Mouse (Mus musculus): Measurements from ENCODE around the gene Lrrc4c.

Lrrc4c gene

GRCm38 (mm10) chr2:97234074-97234473 lies 916.1 kb downstream of the Lrrc4c start:
- DNase-seq (ENCODE audit: low read depth, low spot score), result no peak

DNA sequence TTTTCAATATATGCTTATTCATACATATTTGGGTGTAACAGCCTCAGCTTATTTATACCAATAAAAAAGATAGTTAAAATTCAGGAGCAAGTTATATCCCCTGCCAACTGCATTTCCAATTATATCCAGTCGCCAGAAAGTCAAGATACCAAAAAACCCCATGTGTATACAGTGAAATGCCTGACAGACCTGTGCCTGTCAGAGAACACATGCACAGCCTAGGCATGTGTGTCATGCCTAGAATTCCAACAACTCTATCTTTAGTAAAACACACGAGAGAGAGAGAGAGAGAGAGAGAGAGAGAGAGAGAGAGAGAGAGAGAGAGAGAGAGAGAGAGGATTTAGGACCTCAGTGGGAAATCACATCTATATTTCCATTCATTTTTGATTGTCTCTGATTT lies 956.7 kb downstream of the Lrrc4c start:
- DNase-seq (ENCODE audit: low read depth, low spot score), result no peak

DNA sequence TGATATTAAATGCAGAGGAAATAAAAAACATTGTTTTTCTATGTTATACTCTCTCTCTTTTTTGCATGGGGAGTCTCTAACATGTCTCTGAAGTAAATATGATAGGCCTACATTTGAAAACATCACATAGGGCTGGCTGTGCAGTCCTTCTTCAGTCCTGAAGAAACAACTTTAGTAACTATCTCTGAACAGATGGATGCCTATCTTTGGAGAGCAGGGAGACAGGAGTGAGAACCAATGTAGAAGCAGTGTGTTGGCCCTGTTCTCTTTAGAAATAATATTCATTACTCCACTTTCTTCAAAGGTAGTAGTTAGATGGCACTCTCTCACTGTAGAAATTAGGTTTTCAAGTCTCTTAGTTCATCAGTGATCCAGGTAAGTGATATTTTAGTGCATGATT lies 967.0 kb downstream of the Lrrc4c start:
- DNase-seq (ENCODE audit: low read depth, low spot score), result no peak

DNA sequence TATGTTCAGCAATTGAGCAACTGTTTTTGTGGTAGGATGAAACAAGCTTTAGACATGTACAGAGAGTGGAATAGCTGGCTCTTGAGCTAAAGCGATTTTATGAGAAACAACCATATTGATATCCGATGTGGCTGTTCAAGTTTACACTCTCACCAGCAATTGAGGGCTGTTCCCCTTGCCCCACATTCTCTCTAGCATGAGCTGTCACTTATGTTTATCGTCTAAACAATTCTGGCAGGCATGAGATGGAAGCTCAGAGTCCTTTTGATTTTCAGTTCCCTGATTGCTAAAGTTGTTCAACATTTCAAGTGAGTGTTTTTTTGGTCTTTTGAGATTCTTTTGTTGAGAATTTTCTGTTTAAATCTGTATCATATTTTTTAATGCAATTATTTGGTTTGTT lies 976.2 kb downstream of the Lrrc4c start:
- no peak for DNase-seq (ENCODE audit: low read depth, low spot score)

GRCm38 (mm10) chr2:97299704-97300103 lies 981.7 kb downstream of the Lrrc4c start:
- DNase-seq (ENCODE audit: low read depth, low spot score), result no peak

- DNase-seq (ENCODE audit: low read depth, low spot score), result no peak
These were observed 1000.0 kb downstream of the Lrrc4c start for GRCm38 (mm10) chr2:97318008-97318407.

- no peak for DNase-seq (ENCODE audit: low read depth, low spot score)
These were observed 1000.6 kb downstream of the Lrrc4c start for GRCm38 (mm10) chr2:97318536-97318935.

GRCm38 (mm10) chr2:97332084-97332682 lies 1014.2 kb downstream of the Lrrc4c start:
- DNase-seq (ENCODE audit: low read depth, low spot score), result no peak

- DNase-seq (ENCODE audit: low read depth, low spot score), result no peak
These were observed 1021.7 kb downstream of the Lrrc4c start for GRCm38 (mm10) chr2:97339627-97340026.

DNA sequence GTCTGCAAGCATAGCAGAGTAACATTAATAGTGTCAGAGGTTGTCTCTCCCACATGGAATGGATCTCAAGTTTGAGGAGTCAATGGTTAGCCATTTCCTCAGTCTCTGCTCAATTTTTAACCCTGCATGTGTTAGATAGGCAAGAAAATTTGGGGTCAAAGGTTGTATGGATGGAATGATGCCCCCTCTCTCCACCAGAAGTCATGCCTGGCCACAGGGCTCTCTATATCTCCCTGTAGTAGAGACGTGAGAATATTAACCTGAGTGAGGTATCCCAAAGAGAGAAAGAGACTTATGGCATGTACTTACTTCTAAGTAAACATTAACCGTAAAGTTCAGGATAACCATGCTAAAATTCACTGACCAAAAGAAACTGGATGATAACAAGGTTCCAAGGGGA lies 1043.3 kb downstream of the Lrrc4c start:
- DNase-seq (ENCODE audit: low read depth, low spot score), result no peak

- DNase-seq (ENCODE audit: low read depth, low spot score), result no peak
These were observed 1052.0 kb downstream of the Lrrc4c start for GRCm38 (mm10) chr2:97369978-97370377.

DNA sequence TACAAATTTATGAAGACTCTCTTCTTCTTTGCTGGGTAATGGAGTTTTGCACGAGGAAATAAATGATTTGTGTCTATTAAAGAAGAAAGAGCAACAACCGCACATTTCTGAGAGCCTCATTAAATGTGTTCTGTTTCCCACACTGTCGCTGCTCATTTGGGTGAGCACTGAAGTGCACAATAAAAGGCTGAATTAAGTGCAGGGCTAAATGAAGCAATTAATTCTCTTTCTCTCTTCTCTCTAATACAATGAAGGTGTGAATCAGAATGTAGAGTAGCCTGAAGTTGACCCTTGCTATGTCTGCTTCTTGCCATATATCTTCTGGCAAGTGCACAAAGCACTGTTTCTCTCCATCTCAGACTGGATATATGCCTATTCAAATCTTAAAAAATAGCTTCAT lies 1073.5 kb downstream of the Lrrc4c start:
- DNase-seq (ENCODE audit: low read depth, low spot score), result no peak

- no peak for DNase-seq (ENCODE audit: low read depth, low spot score)
These were observed 1073.9 kb downstream of the Lrrc4c start for GRCm38 (mm10) chr2:97391876-97392275.

DNA sequence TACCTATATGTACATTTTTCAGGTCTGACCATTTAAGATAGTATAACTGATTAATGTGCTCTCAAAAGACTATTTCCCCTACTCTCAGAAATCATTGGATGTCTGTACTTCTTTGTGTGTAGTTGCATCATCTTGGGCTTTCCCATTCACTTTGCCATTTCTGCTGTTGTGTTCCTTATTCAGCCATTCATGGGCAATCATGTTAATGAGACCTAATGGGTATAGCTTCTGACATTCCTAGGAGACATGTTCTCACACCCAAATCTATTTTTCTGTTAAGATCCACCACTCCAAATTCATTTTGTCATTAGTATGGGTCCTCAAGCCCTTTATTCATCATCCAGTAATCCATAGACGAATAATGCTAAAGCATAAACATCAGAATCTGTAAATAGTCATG lies 1095.1 kb downstream of the Lrrc4c start:
- no peak for DNase-seq (ENCODE audit: low read depth, low spot score)

- DNase-seq (ENCODE audit: low read depth, low spot score), result no peak
These were observed 1096.7 kb downstream of the Lrrc4c start for GRCm38 (mm10) chr2:97414416-97415362.

DNA sequence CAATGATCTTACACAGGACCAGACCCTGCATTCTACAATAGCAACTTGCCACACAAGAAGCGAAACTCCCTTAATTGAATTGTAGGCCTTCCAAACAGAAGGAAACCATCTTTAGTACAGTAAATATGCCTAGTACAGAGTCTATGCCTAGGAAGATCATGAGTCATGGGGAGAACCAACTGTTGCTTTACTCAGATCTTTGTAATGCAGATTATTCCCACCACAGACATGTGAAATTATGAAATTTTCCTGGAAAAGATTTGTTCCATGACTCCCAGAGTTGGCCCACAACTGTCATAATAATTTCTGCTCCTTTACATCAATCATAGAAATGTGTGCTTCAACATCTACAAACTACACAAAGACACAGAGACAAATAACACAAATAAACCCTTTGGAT lies 1116.2 kb downstream of the Lrrc4c start:
- no peak for DNase-seq (ENCODE audit: low read depth, low spot score)

DNA sequence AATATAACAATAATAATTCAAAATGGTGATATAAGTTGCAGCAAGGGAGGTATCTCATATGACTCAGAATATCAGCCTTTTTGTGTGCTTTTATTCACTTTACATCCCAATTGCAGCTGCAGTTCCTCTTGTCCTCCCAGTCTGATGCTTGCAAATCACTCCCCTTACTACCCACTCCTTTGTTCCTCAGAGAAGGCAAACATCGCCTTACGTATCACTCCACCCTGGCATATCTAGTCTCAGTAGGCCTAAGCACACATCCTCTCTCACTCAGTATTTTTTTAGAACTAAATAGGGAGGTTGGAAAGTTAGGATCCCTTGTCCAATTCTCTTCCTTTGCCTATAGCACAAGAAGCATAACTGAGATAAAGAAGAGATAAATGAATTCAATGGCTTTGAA lies 1117.6 kb downstream of the Lrrc4c start:
- no peak for DNase-seq (ENCODE audit: low read depth, low spot score)

DNA sequence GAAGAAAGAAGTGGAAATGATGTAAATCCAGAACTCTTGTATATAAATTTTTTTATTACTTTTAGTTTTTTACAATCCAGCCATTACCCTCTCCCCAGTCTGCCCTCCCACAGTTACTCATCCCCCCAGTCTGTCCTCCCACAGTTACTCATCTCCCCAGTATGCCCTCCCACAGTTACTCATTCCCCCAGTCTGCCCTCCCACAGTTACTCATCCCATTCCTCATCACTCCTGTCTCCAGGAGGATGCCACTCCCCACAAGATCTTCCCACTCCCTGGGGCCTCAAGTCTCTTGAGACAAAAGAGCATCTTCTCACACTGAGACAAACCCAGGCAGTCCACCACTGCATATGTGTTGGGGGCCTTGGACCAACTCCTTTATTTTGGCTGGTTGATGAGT lies 1119.8 kb downstream of the Lrrc4c start:
- DNase-seq (ENCODE audit: low read depth, low spot score), result no peak

GRCm38 (mm10) chr2:97463573-97463972 lies 1145.6 kb downstream of the Lrrc4c start:
- no peak for DNase-seq (ENCODE audit: low read depth, low spot score)

- peak; percentile 82 for DNase-seq (ENCODE audit: low read depth, low spot score)
These were observed 1148.3 kb downstream of the Lrrc4c start for GRCm38 (mm10) chr2:97466243-97466793.

- DNase-seq (ENCODE audit: low read depth, low spot score), result peak; percentile 11
These were observed 1149.1 kb downstream of the Lrrc4c start for GRCm38 (mm10) chr2:97467031-97467549.

DNA sequence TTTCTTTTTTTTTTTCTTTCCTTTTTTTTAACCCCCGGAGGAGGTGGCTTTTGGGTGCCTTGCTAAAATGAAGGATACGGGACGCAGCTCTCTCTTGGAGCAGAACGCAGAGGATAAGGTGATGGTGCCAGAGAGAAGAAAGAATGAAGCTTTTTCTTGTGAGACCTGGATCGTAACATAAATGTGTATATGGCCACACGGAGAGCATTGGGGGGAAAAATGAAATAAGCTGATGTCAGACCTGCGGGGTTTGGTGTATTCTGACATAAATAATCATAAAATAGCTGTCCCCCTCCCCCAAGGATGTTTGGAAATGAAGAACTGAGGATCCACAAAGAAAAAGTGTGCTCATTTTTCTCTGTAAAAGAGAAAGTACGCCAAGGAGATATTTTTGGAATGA lies 1149.7 kb downstream of the Lrrc4c start:
- no peak for DNase-seq (ENCODE audit: low read depth, low spot score)

GRCm38 (mm10) chr2:97468372-97468771 lies 1150.4 kb downstream of the Lrrc4c start:
- DNase-seq (ENCODE audit: low read depth, low spot score), result no peak

All from R1 (cell line).